Mouse (Mus musculus): ENCODE data around the gene Ntf5.

- TF ChIP-seq CTCF (IDR thresholded peaks at IDR 0.05; ENCODE audit: low read depth, low read length) (no peak), GATA1 (IDR thresholded peaks at IDR 0.05; ENCODE audit: borderline replicate concordance, low read length) (no peak), TAL1 (conservative IDR thresholded peaks at IDR 0.05; ENCODE audit: low read depth, low read length) (no peak), POLR2AphosphoS5 (IDR thresholded peaks at IDR 0.05; ENCODE audit: insufficient replicate concordance, low read depth, low read length) (no peak)
Measured at GRCm38 (mm10) chr7:45365742-45366651, 47.5 kb upstream of the Ntf5 start.

Measured in G1E (cell line).